Mouse (Mus musculus) inflammation-experienced regulatory T-cells, adult 16 weeks (primary cell): ENCODE results near the gene Olfr1261. TPM values are rescaled to one million over a fixed set of nuclear protein-coding genes. Genes with fewer than 3 reads are reported as not detected.

Experiments
- polyA plus RNA-seq: library from polyadenylated mRNA; unstranded; fragments of 100-300 nt; shearing (Covaris generic); gene quantifications from one replicate; pipeline ENCODE4 v1.2.1, GENCODE M21; 2017

Olfr1261 gene
- not detected for polyA plus RNA-seq

GRCm38 (mm10) chr2:89990921-89991320 is at the start of gene Olfr1261:
Gene Olfr1261, plus strand, starts transcription at chr2:89991221.

GRCm38 (mm10) chr2:89948564-89948963 is 42.5 kb upstream of the Olfr1261 start, which contains the start of gene Olfr1259:
Gene Olfr1259, minus strand, starts transcription at chr2:89948664.

GRCm38 (mm10) chr2:89974184-89974583 is 16.8 kb upstream of the Olfr1261 start, which contains the start of gene Olfr1260:
Gene Olfr1260, plus strand, starts transcription at chr2:89974340.

GRCm38 (mm10) chr2:89999845-90000244 is 8.8 kb downstream of the Olfr1261 start, which contains the start of gene Olfr1262:
Gene Olfr1262, plus strand, starts transcription at chr2:90000145.

GRCm38 (mm10) chr2:90011831-90012230 is 20.8 kb downstream of the Olfr1261 start, which contains the start of gene Olfr1263:
Gene Olfr1263, plus strand, starts transcription at chr2:90012131.

GRCm38 (mm10) chr2:90025477-90025876 is 34.5 kb downstream of the Olfr1261 start, which contains the start of gene Olfr1264:
Gene Olfr1264, minus strand, starts transcription at chr2:90025577.

GRCm38 (mm10) chr2:90035037-90035436 is 44.0 kb downstream of the Olfr1261 start, which contains the start of gene Olfr1265:
Gene Olfr1265, plus strand, starts transcription at chr2:90035337.

Other genes with a start within 250 kb of the Olfr1261 start
- gene Olfr1253, start 234.1 kb upstream of the Olfr1261 start, polyA plus RNA-seq = not detected
- not detected for gene Olfr1254, start 197.6 kb upstream of the Olfr1261 start, polyA plus RNA-seq
- gene Olfr1255, start 179.2 kb upstream of the Olfr1261 start, polyA plus RNA-seq = not detected
- gene Olfr1256, start 149.7 kb upstream of the Olfr1261 start, polyA plus RNA-seq = not detected
- not detected for gene Olfr48, start 143.0 kb upstream of the Olfr1261 start, polyA plus RNA-seq
- gene Olfr1257, start 112.8 kb upstream of the Olfr1261 start, polyA plus RNA-seq = not detected
- 0.11 TPM for gene Olfr1258, start 63.9 kb upstream of the Olfr1261 start, polyA plus RNA-seq
- gene Olfr1259, start 42.6 kb upstream of the Olfr1261 start, polyA plus RNA-seq = not detected
- gene Olfr1260, start 16.9 kb upstream of the Olfr1261 start, polyA plus RNA-seq = not detected
- not detected for gene Olfr1262, start 8.9 kb downstream of the Olfr1261 start, polyA plus RNA-seq
- not detected for gene Olfr1263, start 20.9 kb downstream of the Olfr1261 start, polyA plus RNA-seq
- gene Olfr1264, start 34.4 kb downstream of the Olfr1261 start, polyA plus RNA-seq = not detected
- not detected for gene Olfr1265, start 44.1 kb downstream of the Olfr1261 start, polyA plus RNA-seq
- gene Olfr140, start 72.4 kb downstream of the Olfr1261 start, polyA plus RNA-seq = not detected
- not detected for gene Olfr1269, start 130.2 kb downstream of the Olfr1261 start, polyA plus RNA-seq
- not detected for gene Olfr32, start 151.1 kb downstream of the Olfr1261 start, polyA plus RNA-seq
- not detected for gene Olfr1270, start 161.9 kb downstream of the Olfr1261 start, polyA plus RNA-seq
- gene Olfr1506, start 233.3 kb downstream of the Olfr1261 start, polyA plus RNA-seq = not detected